Mouse (Mus musculus) testis, adult 2 months (tissue): ENCODE results near the gene Ppfibp1.

Experiments used
- CTCF ChIP-seq: fragments of 200-500 bp; IDR thresholded peaks from 2 replicates; pipeline ENCODE4 v1.5.1; 2012; ENCODE audit warnings: low read depth, mild to moderate bottlenecking, inconsistent platforms, low read length, moderate library complexity; ENCODE audit not compliant: control insufficient read depth, insufficient read depth, insufficient replicate concordance
- POLR2A ChIP-seq: fragments of 200-500 bp; IDR thresholded peaks from 2 replicates; pipeline ENCODE4 v1.6.1; 2012; ENCODE audit warnings: low read depth, mild to moderate bottlenecking, inconsistent platforms, low read length, moderate library complexity; ENCODE audit not compliant: control insufficient read depth

DNA sequence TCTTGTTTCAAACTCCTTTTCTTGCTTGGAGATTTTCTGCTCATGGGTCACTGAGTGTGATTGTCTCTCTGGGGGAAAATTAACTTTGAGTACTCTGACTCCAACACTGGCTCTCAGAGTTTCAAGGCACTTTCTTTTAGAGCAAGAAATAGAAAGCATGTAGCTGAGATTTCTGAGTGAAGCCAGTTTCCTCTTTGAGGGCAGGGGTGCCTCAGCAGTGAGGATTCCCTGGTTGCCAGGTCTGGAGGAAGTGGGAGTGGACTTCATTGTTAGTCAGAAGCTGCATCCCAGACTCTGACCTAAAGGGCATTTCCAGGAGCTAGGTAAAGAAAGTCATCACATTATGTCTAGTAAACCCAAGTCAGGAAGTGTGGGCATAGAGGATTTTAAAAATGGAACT, 2.3 kb downstream of the Ppfibp1 start:
- TF ChIP-seq CTCF (no peak), POLR2A (no peak)
